Mouse (Mus musculus) CH12.LX (cell line): ENCODE results near the gene Cd164. TPM values are rescaled to one million over a fixed set of nuclear protein-coding genes. Genes with fewer than 3 reads are reported as not detected.

Experiments used
- DNase-seq: peaks from one replicate; pipeline ENCODE4 v3.0.0-alpha.2; 2013; ENCODE audit errors: extremely low read depth
- H3K27ac ChIP-seq: 2 replicates; pipeline ENCODE4 v1.5.1; 2012; ENCODE audit warnings: low read depth, mild to moderate bottlenecking, control low read depth, moderate library complexity; ENCODE audit not compliant: insufficient read depth
- H3K27me3 ChIP-seq: replicated peaks from 2 replicates; pipeline ENCODE3; 2012; ENCODE audit warnings: inconsistent platforms
- H3K36me3 ChIP-seq, 2 experiments: replicated peaks in 1 of 2; 2 replicates each; pipeline versions ENCODE3 to v1.6.1; 2012; ENCODE audit warnings: inconsistent platforms in 1 of 2, low read length in 1 of 2, mild to moderate bottlenecking in 1 of 2, mixed read lengths in 1 of 2, moderate library complexity in 1 of 2; ENCODE audit not compliant: control insufficient read depth in 1 of 2, insufficient read depth in 1 of 2
- H3K4me1 ChIP-seq, 2 experiments: 2 replicates each; pipeline ENCODE4 v1.6.1; 2012; ENCODE audit warnings: inconsistent platforms in 1 of 2, moderate library complexity in 1 of 2; ENCODE audit not compliant: insufficient read depth in 2 of 2, control insufficient read depth in 1 of 2
- H3K4me2 ChIP-seq: 2 replicates; pipeline ENCODE4 v1.6.1; 2012; ENCODE audit warnings: low read depth, mild to moderate bottlenecking, control low read depth; ENCODE audit not compliant: poor library complexity, insufficient read depth, severe bottlenecking
- H3K4me3 ChIP-seq, 3 experiments: fragments of 150-350 bp in 1 of 3; sonication (generic) in 1 of 3; replicated peaks in 1 of 3; 2 replicates each; pipeline versions ENCODE3 to v1.5.1; 2011 to 2012; ENCODE audit warnings: low read depth in 2 of 3, low read length in 2 of 3, mild to moderate bottlenecking in 2 of 3, moderate library complexity in 2 of 3, control low read depth in 1 of 3, improper control_type of control experiment in 1 of 3, inconsistent platforms in 1 of 3, mixed read lengths in 1 of 3; ENCODE audit not compliant: poor library complexity in 1 of 3
- H3K79me2 ChIP-seq: replicated peaks from 2 replicates; pipeline ENCODE4 v1.6.1; 2012; ENCODE audit warnings: mild to moderate bottlenecking, moderate library complexity; ENCODE audit not compliant: control insufficient read depth, poor library complexity, insufficient read depth, severe bottlenecking; ENCODE audit errors: extremely low read depth
- H3K9ac ChIP-seq: 2 replicates; pipeline ENCODE4 v1.6.1; 2012; ENCODE audit warnings: low read depth, mild to moderate bottlenecking, control low read depth, moderate library complexity; ENCODE audit not compliant: insufficient read depth
- H3K9me3 ChIP-seq: replicated peaks from 2 replicates; pipeline ENCODE3; 2012; ENCODE audit warnings: low read length, inconsistent platforms, mixed read lengths
- CHD1 ChIP-seq: IDR thresholded peaks from 2 replicates; pipeline ENCODE4 v1.6.1; 2012; ENCODE audit warnings: low read depth, low read length, improper control_type of control experiment, inconsistent platforms
- CTCF ChIP-seq, 2 experiments: IDR thresholded peaks in 1 of 2; conservative IDR thresholded peaks in 1 of 2; 2 replicates each; pipeline ENCODE4 v1.5.1; 2011 to 2012; ENCODE audit warnings: low read depth in 2 of 2, low read length in 2 of 2, improper control_type of control experiment in 1 of 2, inconsistent platforms in 1 of 2, mild to moderate bottlenecking in 1 of 2, moderate library complexity in 1 of 2
- E2F4 ChIP-seq: IDR thresholded peaks from 2 replicates; pipeline ENCODE4 v1.6.1; 2011; ENCODE audit warnings: low read depth, low read length, improper control_type of control experiment; ENCODE audit not compliant: insufficient replicate concordance
- EP300 ChIP-seq: IDR thresholded peaks from 2 replicates; pipeline ENCODE4 v1.6.1; 2011; ENCODE audit warnings: low read length, improper control_type of control experiment
- HCFC1 ChIP-seq: IDR thresholded peaks from 2 replicates; pipeline ENCODE4 v1.6.1; 2012; ENCODE audit warnings: low read depth, mild to moderate bottlenecking, inconsistent platforms, low read length, improper control_type of control experiment
- KAT2A ChIP-seq: IDR thresholded peaks from 2 replicates; pipeline ENCODE4 v1.6.1; 2012; ENCODE audit warnings: low read length, improper control_type of control experiment, inconsistent platforms; ENCODE audit not compliant: insufficient replicate concordance
- MAX ChIP-seq: IDR thresholded peaks from 2 replicates; pipeline ENCODE4 v1.6.1; 2011; ENCODE audit warnings: low read length, improper control_type of control experiment
- MAZ ChIP-seq: IDR thresholded peaks from 2 replicates; pipeline ENCODE4 v1.6.1; 2012; ENCODE audit warnings: low read depth, mild to moderate bottlenecking, inconsistent platforms, low read length, improper control_type of control experiment, moderate library complexity
- MXI1 ChIP-seq: IDR thresholded peaks from 2 replicates; pipeline ENCODE4 v1.6.1; 2011; ENCODE audit warnings: mild to moderate bottlenecking, low read depth, low read length, improper control_type of control experiment
- NELFE ChIP-seq: IDR thresholded peaks from 2 replicates; pipeline ENCODE4 v1.6.1; 2011; ENCODE audit warnings: low read depth, low read length, improper control_type of control experiment
- NRF1 ChIP-seq: IDR thresholded peaks from 2 replicates; pipeline ENCODE4 v1.6.1; 2014; ENCODE audit warnings: low read depth, mild to moderate bottlenecking, inconsistent platforms, low read length, improper control_type of control experiment, moderate library complexity
- POLR2AphosphoS2 ChIP-seq: IDR thresholded peaks from 2 replicates; pipeline ENCODE4 v1.6.1; 2011; ENCODE audit warnings: low read depth, low read length, improper control_type of control experiment
- RAD21 ChIP-seq: IDR thresholded peaks from 2 replicates; pipeline ENCODE4 v1.6.1; 2011; ENCODE audit warnings: low read depth, mild to moderate bottlenecking, low read length, improper control_type of control experiment, moderate library complexity
- RCOR1 ChIP-seq: conservative IDR thresholded peaks from 2 replicates; pipeline ENCODE4 v1.6.1; 2012; ENCODE audit warnings: low read depth, mild to moderate bottlenecking, inconsistent platforms, low read length, improper control_type of control experiment
- TCF12 ChIP-seq: IDR thresholded peaks from 2 replicates; pipeline ENCODE4 v1.6.1; 2014; ENCODE audit warnings: low read depth, mild to moderate bottlenecking, inconsistent platforms, low read length, improper control_type of control experiment
- UBTF ChIP-seq: IDR thresholded peaks from 2 replicates; pipeline ENCODE4 v1.6.1; 2012; ENCODE audit warnings: low read depth, mild to moderate bottlenecking, inconsistent platforms, low read length, improper control_type of control experiment, moderate library complexity
- USF1 ChIP-seq: IDR thresholded peaks from 2 replicates; pipeline ENCODE4 v1.6.1; 2014; ENCODE audit warnings: low read depth, mild to moderate bottlenecking, inconsistent platforms, low read length, improper control_type of control experiment
- ZKSCAN1 ChIP-seq: IDR thresholded peaks from 2 replicates; pipeline ENCODE4 v1.6.1; 2012; ENCODE audit warnings: low read depth, inconsistent platforms, low read length, improper control_type of control experiment, borderline replicate concordance
- ZMIZ1 ChIP-seq: IDR thresholded peaks from 2 replicates; pipeline ENCODE4 v1.6.1; 2012; ENCODE audit warnings: low read depth, mild to moderate bottlenecking, inconsistent platforms, low read length, improper control_type of control experiment
- ZNF384 ChIP-seq: IDR thresholded peaks from 2 replicates; pipeline ENCODE4 v1.6.1; 2012; ENCODE audit warnings: low read depth, low read length, improper control_type of control experiment, inconsistent platforms
- dilution Hi-C: fragments of 300-500 bp; cut with MboI; formaldehyde crosslinking; loops from 2 replicates; pipeline ENCODE4 v1.14.3; 2020; ENCODE audit warnings: low sequenced_read_pairs; ENCODE audit not compliant: extremely low pct_unique_long_range_greater_than_20kb, extremely low pct_ligation_motif_present
- in situ Hi-C: fragments of 300-500 bp; cut with MboI; formaldehyde crosslinking; loops from 3 replicates; pipeline ENCODE4 v1.14.3; 2019; ENCODE audit warnings: low sequenced_read_pairs, low pct_ligation_motif_present, low pct_unique_long_range_greater_than_20kb, mixed read lengths
- polyA plus RNA-seq: library from polyadenylated mRNA; unstranded; fragments of >175 nt; gene quantifications from 2 replicates; pipeline ENCODE4 v1.2.1, GENCODE M21; 2012; ENCODE audit warnings: low read depth; ENCODE audit not compliant: insufficient read length
- total RNA-seq, 2 experiments: library from RNA; depleted of rRNA; stranded (reverse); fragments of 300-350 nt in 1 of 2; fragments of >200 nt in 1 of 2; gene quantifications; 2 replicates each; pipeline ENCODE4 v1.2.3; 2012 to 2014

Cd164 gene
- total and polyA plus RNA-seq, 3 experiments, result 41.0 to 191 (median 151) TPM

- TF ChIP-seq RCOR1 (peak; percentile 95), MXI1 (no peak), ZNF384 (no peak), E2F4 (no peak; the same call in 1 of the 2 replicates), MAX (0 out of 2 replicates have a peak, but pooled peaks have one; percentile 48)
These were observed 54.0 kb downstream of the Cd164 start (continued) for GRCm38 (mm10) chr10:41573190-41573589.

GRCm38 (mm10) chr10:41575451-41576327, 56.5 kb downstream of the Cd164 start:
- no peak overlapping the region for H3K4me2 ChIP-seq
- dilution Hi-C loops, result no loop called here
- no peaks in the 10 kb centered on the region for H3K36me3 ChIP-seq
- no peaks in the 10 kb centered on the region for H3K9me3 ChIP-seq
- H3K4me1 ChIP-seq, result peaks cover 27 to 79% of the 10 kb centered on the region in 2 experiments
- no peaks in the 10 kb centered on the region for H3K79me2 ChIP-seq
- DNase-seq, result no peak
- no peak overlapping the region for H3K4me3 ChIP-seq
- no peak overlapping the region for H3K9ac ChIP-seq
- TF ChIP-seq MAZ (no peak), KAT2A (no peak), HCFC1 (no peak), EP300 (no peak), ZMIZ1 (no peak), E2F4 (no peak), CHD1 (no peak), ZKSCAN1 (no peak), MXI1 (no peak), NELFE (no peak), TCF12 (no peak), CTCF (conservative IDR thresholded peaks at IDR 0.05 in 1 of 2, IDR thresholded peaks at IDR 0.05 in 1 of 2; ENCODE audit: low read depth in 2 of 2, low read length in 2 of 2) (no peak), NRF1 (no peak), UBTF (no peak), USF1 (no peak), MAX (no peak), RAD21 (no peak), POLR2AphosphoS2 (no peak)
- in situ Hi-C loops, result no loop called here
- no peak overlapping the region for H3K27ac ChIP-seq
- H3K27me3 ChIP-seq, result no peaks in the 10 kb centered on the region
